Mouse (Mus musculus) cerebellum, postnatal 14 days (tissue): ENCODE data around the gene Igfl3.

Experiments used
- DNase-seq, 2 experiments: peaks; one replicate each; pipeline ENCODE4 v3.0.0; 2021; ENCODE audit warnings: mixed read lengths in 2 of 2

The Igfl3 gene

GRCm38 (mm10) chr7:18176194-18176593 is at the start of gene Igfl3:
Gene Igfl3 (plus strand): TSS chr7:18176494.
- no peak for DNase-seq

GRCm38 (mm10) chr7:18210938-18211337 is 34.6 kb downstream of the Igfl3 start:
- peak; percentile 3 to 9 for DNase-seq

- DNase-seq, result no peak
Measured at GRCm38 (mm10) chr7:18214699-18215098, 38.4 kb downstream of the Igfl3 start.
